Mouse (Mus musculus): ENCODE measurements around the gene Ugt1a6a. TPM values are rescaled to one million over a fixed set of nuclear protein-coding genes. Genes with fewer than 3 reads are reported as not detected.

Ugt1a6a gene
- polyA plus RNA-seq, 1 experiment = 20.9 TPM

DNA sequence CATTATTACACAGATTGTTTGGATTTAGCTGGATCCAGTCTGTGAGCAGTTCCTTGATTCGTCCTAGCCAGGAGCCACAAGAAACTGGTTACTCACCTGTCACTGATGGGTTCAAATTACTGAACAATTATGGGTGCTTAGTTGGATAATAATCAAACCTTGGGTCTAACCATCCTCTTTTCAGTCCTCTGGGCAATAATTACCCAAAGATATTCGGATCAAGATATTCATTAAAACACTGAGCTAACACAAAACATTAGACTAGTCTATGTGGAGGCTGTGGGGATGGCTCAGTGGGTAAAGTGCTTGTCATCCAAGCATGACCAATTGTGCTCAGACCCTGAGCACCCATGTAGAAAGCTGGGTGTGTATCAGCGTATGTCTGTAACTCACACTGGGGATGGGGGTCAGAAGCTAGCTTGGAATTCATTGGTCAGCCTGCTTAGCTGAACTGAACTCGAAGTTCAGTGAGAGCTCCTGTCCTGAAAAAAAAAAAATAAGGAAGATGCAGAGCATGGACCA, 101.3 kb downstream of the Ugt1a6a start:
- TF ChIP-seq POLR2A (IDR thresholded peaks at IDR 0.05; ENCODE audit: low read depth, low read length) (no peak), CTCF (conservative IDR thresholded peaks at IDR 0.05; ENCODE audit: insufficient read depth, insufficient read length, low read depth, low read length) (no peak)

DNA sequence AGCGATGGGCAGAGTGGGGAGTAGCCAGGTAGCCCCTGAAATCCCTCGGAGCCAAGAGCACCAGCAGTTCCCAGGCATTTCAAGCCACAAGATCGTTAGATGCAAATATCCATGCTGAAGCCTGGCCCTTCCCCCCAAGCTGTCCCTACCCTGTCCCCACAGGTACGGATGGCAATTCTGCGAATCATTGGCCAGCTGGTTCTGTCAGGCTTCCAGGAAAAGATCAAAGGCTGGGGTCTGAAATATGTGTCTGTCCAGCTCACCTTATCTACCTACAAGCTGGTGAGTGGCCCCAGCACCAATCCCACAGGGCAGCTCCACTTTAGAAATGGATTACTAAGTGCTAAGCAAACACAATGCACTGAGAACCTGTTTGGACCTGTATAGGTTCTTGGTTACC, 102.7 kb downstream of the Ugt1a6a start:
- no peak for DNase-seq
- 70% methylated on average over 5 of the region's 5 CpGs for WGBS
- Histone ChIP-seq H3K36me3 (ENCODE audit: control insufficient read depth, insufficient read depth, low read length) (no peaks in the 10 kb centered on the region), H3K27ac (ENCODE audit: insufficient read depth, low read depth, low read length) (no peak overlapping the region), H3K27me3 (replicated peaks; ENCODE audit: control insufficient read depth, insufficient read depth, low read length) (no peaks in the 10 kb centered on the region), H3K4me3 (ENCODE audit: insufficient read depth, low read depth, low read length) (no peak overlapping the region), H3K4me1 (ENCODE audit: control insufficient read depth, insufficient read depth, low read length) (no peaks in the 10 kb centered on the region)
- no peak for TF ChIP-seq POLR2A (IDR thresholded peaks at IDR 0.05; ENCODE audit: low read depth, low read length)
- no peak for TF ChIP-seq CTCF (conservative IDR thresholded peaks at IDR 0.05; ENCODE audit: insufficient read depth, insufficient read length, low read depth, low read length)

More for the DNA sequence above, 101.3 kb downstream of the Ugt1a6a start:
- WGBS = 37% methylated on average over 4 of the region's 4 CpGs
- H3K36me3 ChIP-seq (ENCODE audit: control insufficient read depth, insufficient read depth, low read length) = no peaks in the 10 kb centered on the region
- DNase-seq = peak; percentile 89
- no peak overlapping the region for H3K27ac ChIP-seq (ENCODE audit: insufficient read depth, low read depth, low read length)
- H3K27me3 ChIP-seq (replicated peaks; ENCODE audit: control insufficient read depth, insufficient read depth, low read length) = no peaks in the 10 kb centered on the region
- H3K4me1 ChIP-seq (ENCODE audit: control insufficient read depth, insufficient read depth, low read length) = no peaks in the 10 kb centered on the region
- H3K4me3 ChIP-seq (ENCODE audit: insufficient read depth, low read depth, low read length) = no peak overlapping the region

DNA sequence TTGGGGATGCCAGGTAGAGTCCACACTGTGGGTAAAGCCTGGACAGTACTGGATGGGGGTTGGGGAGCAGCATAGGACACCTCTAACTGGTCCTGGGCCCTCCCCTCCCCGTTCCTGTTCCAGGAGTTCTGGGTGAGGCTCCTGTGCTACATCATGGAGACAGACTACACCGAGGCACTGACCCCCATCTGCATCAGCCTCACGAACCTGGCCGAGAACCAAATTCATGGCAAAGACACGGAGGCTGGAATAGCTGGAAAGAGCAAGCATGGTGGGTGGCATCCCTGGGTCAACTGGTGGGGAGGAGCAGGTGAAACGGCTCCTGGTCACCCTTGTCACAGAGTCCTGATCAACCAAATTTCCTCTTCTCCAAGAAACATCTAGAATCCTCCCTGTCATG, 104.2 kb downstream of the Ugt1a6a start:
- Histone ChIP-seq H3K36me3 (ENCODE audit: control insufficient read depth, insufficient read depth, low read length) (no peaks in the 10 kb centered on the region), H3K4me3 (ENCODE audit: insufficient read depth, low read depth, low read length) (no peak overlapping the region), H3K27ac (ENCODE audit: insufficient read depth, low read depth, low read length) (no peak overlapping the region), H3K27me3 (replicated peaks; ENCODE audit: control insufficient read depth, insufficient read depth, low read length) (no peaks in the 10 kb centered on the region), H3K4me1 (ENCODE audit: control insufficient read depth, insufficient read depth, low read length) (no peaks in the 10 kb centered on the region)
- DNase-seq = no peak
- TF ChIP-seq POLR2A (IDR thresholded peaks at IDR 0.05; ENCODE audit: low read depth, low read length) = no peak
- TF ChIP-seq CTCF (conservative IDR thresholded peaks at IDR 0.05; ENCODE audit: insufficient read depth, insufficient read length, low read depth, low read length) = no peak
- WGBS = 68% methylated on average over 6 of the region's 6 CpGs

DNA sequence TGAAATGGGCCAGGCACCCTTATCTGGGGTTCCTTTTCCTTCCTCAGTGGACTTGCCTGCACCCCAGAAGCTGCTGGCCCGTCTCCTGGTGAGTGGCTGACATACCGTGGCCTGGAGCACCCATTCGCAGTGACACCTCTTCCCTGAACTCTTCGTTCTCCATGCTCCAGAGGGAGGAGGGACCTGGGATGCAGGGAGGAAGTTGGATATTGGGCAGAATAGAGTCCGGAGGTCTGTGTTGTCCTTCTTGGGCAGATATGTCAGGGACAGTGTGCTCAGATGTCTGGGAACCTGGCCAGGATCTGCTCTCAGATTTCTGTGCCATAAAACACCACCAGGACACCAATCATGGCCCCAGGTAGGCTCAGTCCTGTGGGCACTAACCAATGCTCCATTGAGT, 105.5 kb downstream of the Ugt1a6a start:
- H3K4me3 ChIP-seq (ENCODE audit: insufficient read depth, low read depth, low read length) = no peak overlapping the region
- no peaks in the 10 kb centered on the region for H3K36me3 ChIP-seq (ENCODE audit: control insufficient read depth, insufficient read depth, low read length)
- WGBS = 74% methylated on average over 5 of the region's 5 CpGs
- no peaks in the 10 kb centered on the region for H3K4me1 ChIP-seq (ENCODE audit: control insufficient read depth, insufficient read depth, low read length)
- no peak overlapping the region for H3K27ac ChIP-seq (ENCODE audit: insufficient read depth, low read depth, low read length)
- no peak for TF ChIP-seq CTCF (conservative IDR thresholded peaks at IDR 0.05; ENCODE audit: insufficient read depth, insufficient read length, low read depth, low read length)
- TF ChIP-seq POLR2A (IDR thresholded peaks at IDR 0.05; ENCODE audit: low read depth, low read length) = no peak
- no peaks in the 10 kb centered on the region for H3K27me3 ChIP-seq (replicated peaks; ENCODE audit: control insufficient read depth, insufficient read depth, low read length)
- no peak for DNase-seq

GRCm38 (mm10) chr1:88240579-88240978, 106.0 kb downstream of the Ugt1a6a start:
- Histone ChIP-seq H3K27ac (ENCODE audit: insufficient read depth, low read depth, low read length) (no peak overlapping the region), H3K4me3 (ENCODE audit: insufficient read depth, low read depth, low read length) (no peak overlapping the region), H3K36me3 (ENCODE audit: control insufficient read depth, insufficient read depth, low read length) (no peaks in the 10 kb centered on the region), H3K4me1 (ENCODE audit: control insufficient read depth, insufficient read depth, low read length) (no peaks in the 10 kb centered on the region), H3K27me3 (replicated peaks; ENCODE audit: control insufficient read depth, insufficient read depth, low read length) (no peaks in the 10 kb centered on the region)
- 67% methylated on average over 4 of the region's 4 CpGs for WGBS
- TF ChIP-seq CTCF (conservative IDR thresholded peaks at IDR 0.05; ENCODE audit: insufficient read depth, insufficient read length, low read depth, low read length) (no peak), POLR2A (IDR thresholded peaks at IDR 0.05; ENCODE audit: low read depth, low read length) (no peak)
- no peak for DNase-seq

DNA sequence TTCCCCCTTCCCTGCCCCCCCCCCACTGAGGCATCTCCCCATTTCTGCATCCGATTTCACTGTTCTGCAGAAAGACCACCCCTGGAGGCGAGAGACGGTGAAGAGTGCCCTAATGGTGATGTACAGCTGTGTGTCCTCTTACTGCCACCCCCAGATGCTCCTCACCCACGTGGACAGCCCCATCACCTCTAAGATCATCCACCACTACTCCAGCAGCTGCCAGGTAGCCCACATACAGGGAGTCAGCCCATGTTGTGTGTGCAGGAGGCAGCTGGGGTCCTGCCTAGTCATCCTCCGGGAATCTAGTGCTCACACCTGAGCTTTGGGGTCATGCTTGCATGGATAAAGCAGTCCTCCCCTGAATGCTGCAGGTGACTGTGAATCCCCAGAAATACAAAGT, 109.3 kb downstream of the Ugt1a6a start:
- Histone ChIP-seq H3K36me3 (ENCODE audit: control insufficient read depth, insufficient read depth, low read length) (no peaks in the 10 kb centered on the region), H3K27me3 (replicated peaks; ENCODE audit: control insufficient read depth, insufficient read depth, low read length) (no peaks in the 10 kb centered on the region), H3K4me1 (ENCODE audit: control insufficient read depth, insufficient read depth, low read length) (no peaks in the 10 kb centered on the region), H3K27ac (ENCODE audit: insufficient read depth, low read depth, low read length) (no peak overlapping the region), H3K4me3 (ENCODE audit: insufficient read depth, low read depth, low read length) (no peak overlapping the region)
- TF ChIP-seq CTCF (conservative IDR thresholded peaks at IDR 0.05; ENCODE audit: insufficient read depth, insufficient read length, low read depth, low read length) (no peak), POLR2A (IDR thresholded peaks at IDR 0.05; ENCODE audit: low read depth, low read length) (no peak)
- no peak for DNase-seq
- WGBS = 65% methylated on average over 5 of the region's 5 CpGs

- no peak for DNase-seq
- WGBS = 77% methylated on average over 6 of the region's 6 CpGs
- Histone ChIP-seq H3K27me3 (replicated peaks; ENCODE audit: control insufficient read depth, insufficient read depth, low read length) (no peaks in the 10 kb centered on the region), H3K4me3 (ENCODE audit: insufficient read depth, low read depth, low read length) (no peak overlapping the region), H3K27ac (ENCODE audit: insufficient read depth, low read depth, low read length) (no peak overlapping the region), H3K4me1 (ENCODE audit: control insufficient read depth, insufficient read depth, low read length) (no peaks in the 10 kb centered on the region), H3K36me3 (ENCODE audit: control insufficient read depth, insufficient read depth, low read length) (no peaks in the 10 kb centered on the region)
- no peak for TF ChIP-seq CTCF (conservative IDR thresholded peaks at IDR 0.05; ENCODE audit: insufficient read depth, insufficient read length, low read depth, low read length)
Observed at GRCm38 (mm10) chr1:88245881-88246280, 111.3 kb downstream of the Ugt1a6a start.

Data from kidney, adult 2 months (tissue).